Mouse (Mus musculus): ENCODE results near the gene 9930111J21Rik2.
"Not testable (repeated sequence)": the region's sequence is repeated elsewhere in the genome, so short reads cannot be mapped to it uniquely, and the experiment has no call there.

DNA sequence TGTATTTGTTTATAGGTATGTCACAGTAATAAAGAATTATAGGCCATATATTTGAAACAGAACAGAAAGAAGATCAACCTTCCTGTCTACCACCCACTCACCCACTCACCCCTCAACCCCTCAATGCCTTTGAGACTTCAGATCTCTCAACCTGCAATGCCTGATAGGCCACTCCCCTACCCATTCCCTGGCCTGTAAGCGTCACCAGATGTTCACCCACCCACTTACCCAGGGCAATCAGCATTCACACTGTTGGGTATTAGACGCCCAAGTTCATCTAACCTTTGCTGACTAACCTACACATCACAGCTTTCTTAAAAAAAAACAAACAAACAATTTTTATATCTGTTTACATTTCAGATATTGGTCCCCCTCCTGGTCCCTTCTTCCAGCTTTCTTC is 10.8 kb upstream of the 9930111J21Rik2 start:
- not testable (repeated sequence) for TF ChIP-seq CTCF (IDR thresholded peaks at IDR 0.05; ENCODE audit: low read depth); EP300 (optimal IDR thresholded peaks at IDR 0.05)

Measured in stomach, postnatal 0 days (tissue).